Mouse (Mus musculus): ENCODE measurements around the gene Tars. TPM values are rescaled to one million over a fixed set of nuclear protein-coding genes. Genes with fewer than 3 reads are reported as not detected.

The Tars gene
- polyA plus RNA-seq, 1 experiment: 38.9 TPM

- Histone ChIP-seq H3K27ac (ENCODE audit: control insufficient read depth, insufficient read depth, low read depth, low read length, poor library complexity) (no peak overlapping the region), H3K4me3 (replicated peaks; ENCODE audit: control insufficient read depth, low read depth, low read length) (no peak overlapping the region), H3K4me1 (ENCODE audit: control insufficient read depth, insufficient read depth, low read length) (no peaks in the 10 kb centered on the region)
- TF ChIP-seq POLR2A (IDR thresholded peaks at IDR 0.05; ENCODE audit: borderline replicate concordance, control insufficient read depth, low read depth, low read length) (no peak), CTCF (IDR thresholded peaks at IDR 0.05; ENCODE audit: control insufficient read depth, insufficient read depth, low read length) (no peak)
- 56% methylated on average over 8 of the region's 8 CpGs for WGBS
Measured at GRCm38 (mm10) chr15:11380087-11380530, 19.4 kb downstream of the Tars start.

GRCm38 (mm10) chr15:11379431-11380086 lies 19.9 kb downstream of the Tars start:
- Histone ChIP-seq H3K4me3 (replicated peaks; ENCODE audit: control insufficient read depth, low read depth, low read length) (no peak overlapping the region), H3K4me1 (ENCODE audit: control insufficient read depth, insufficient read depth, low read length) (no peaks in the 10 kb centered on the region), H3K27ac (ENCODE audit: control insufficient read depth, insufficient read depth, low read depth, low read length, poor library complexity) (no peak overlapping the region)
- WGBS: 85% methylated on average over 8 of the region's 8 CpGs
- no peak for TF ChIP-seq CTCF (IDR thresholded peaks at IDR 0.05; ENCODE audit: control insufficient read depth, insufficient read depth, low read length)
- no peak for TF ChIP-seq POLR2A (IDR thresholded peaks at IDR 0.05; ENCODE audit: borderline replicate concordance, control insufficient read depth, low read depth, low read length)

DNA sequence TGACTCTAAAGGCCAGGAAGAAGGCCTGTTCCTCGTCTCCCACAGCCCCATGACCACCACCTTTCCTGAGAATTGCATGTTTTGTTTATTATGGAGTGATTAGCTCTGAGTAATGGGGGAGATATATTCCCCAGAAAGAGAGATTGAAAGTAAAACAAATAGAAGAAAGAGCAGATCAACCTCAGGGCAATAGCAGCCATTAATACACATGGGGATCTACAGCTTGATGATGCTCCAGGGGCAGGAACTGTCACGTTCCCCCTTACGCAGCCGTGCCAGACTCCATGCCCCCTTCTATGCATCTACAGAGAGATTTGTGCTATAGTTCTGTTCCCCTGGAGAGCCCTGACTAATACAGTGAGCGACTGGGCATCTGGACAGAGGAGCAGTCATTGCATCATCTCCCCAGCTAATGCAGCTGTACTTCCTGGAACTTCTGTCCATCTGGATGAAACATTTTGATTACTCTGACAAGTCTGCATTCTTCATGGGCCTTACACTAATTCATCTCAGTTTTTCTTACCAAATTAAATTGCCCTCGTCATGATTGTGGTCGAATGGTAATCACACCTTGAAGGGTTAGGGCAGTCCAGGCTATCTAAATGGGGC lies 28.9 kb downstream of the Tars start:
- Histone ChIP-seq H3K27ac (ENCODE audit: control insufficient read depth, insufficient read depth, low read depth, low read length, poor library complexity) (no peak overlapping the region), H3K4me1 (ENCODE audit: control insufficient read depth, insufficient read depth, low read length) (no peaks in the 10 kb centered on the region), H3K4me3 (replicated peaks; ENCODE audit: control insufficient read depth, low read depth, low read length) (no peak overlapping the region)
- TF ChIP-seq CTCF (IDR thresholded peaks at IDR 0.05; ENCODE audit: control insufficient read depth, insufficient read depth, low read length): no peak
- 72% methylated on average over 7 of the region's 7 CpGs for WGBS

- H3K4me3 ChIP-seq (replicated peaks; ENCODE audit: control insufficient read depth, low read depth, low read length): no peak overlapping the region
- WGBS: 29% methylated on average over 3 of the region's 3 CpGs
- TF ChIP-seq CTCF (IDR thresholded peaks at IDR 0.05; ENCODE audit: control insufficient read depth, insufficient read depth, low read length) (no peak), POLR2A (IDR thresholded peaks at IDR 0.05; ENCODE audit: borderline replicate concordance, control insufficient read depth, low read depth, low read length) (no peak)
- H3K4me1 ChIP-seq (ENCODE audit: control insufficient read depth, insufficient read depth, low read length): no peaks in the 10 kb centered on the region
- H3K27ac ChIP-seq (ENCODE audit: control insufficient read depth, insufficient read depth, low read depth, low read length, poor library complexity): no peak overlapping the region
Measured at GRCm38 (mm10) chr15:11369572-11369971, 29.9 kb downstream of the Tars start.

- H3K27ac ChIP-seq (ENCODE audit: control insufficient read depth, insufficient read depth, low read depth, low read length, poor library complexity): no peak overlapping the region
- TF ChIP-seq POLR2A (IDR thresholded peaks at IDR 0.05; ENCODE audit: borderline replicate concordance, control insufficient read depth, low read depth, low read length) (no peak), CTCF (IDR thresholded peaks at IDR 0.05; ENCODE audit: control insufficient read depth, insufficient read depth, low read length) (no peak)
- 88% methylated on average over 1 of the region's 1 CpGs for WGBS
Measured at GRCm38 (mm10) chr15:11364795-11365194, 34.7 kb downstream of the Tars start.

DNA sequence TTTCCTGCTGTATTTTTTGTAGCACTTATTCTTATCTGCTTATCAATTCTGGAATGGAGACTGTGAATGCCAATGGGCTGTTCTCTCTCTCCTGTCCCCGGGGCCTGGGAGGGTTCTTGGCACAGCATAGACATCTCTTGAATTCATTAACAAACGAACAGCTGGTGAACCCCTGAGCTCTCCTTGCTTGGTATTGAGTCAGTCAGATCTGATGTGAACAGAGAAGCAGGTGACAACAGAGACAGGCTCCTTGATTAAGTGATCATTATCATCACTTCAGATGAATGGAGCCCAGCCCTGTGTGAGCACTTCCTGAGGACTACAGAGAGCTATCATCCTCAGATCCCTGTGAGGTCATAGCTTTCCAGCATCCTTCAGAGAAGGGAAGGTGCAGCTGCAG lies 35.4 kb downstream of the Tars start:
- Histone ChIP-seq H3K4me1 (ENCODE audit: control insufficient read depth, insufficient read depth, low read length) (no peaks in the 10 kb centered on the region), H3K27ac (ENCODE audit: control insufficient read depth, insufficient read depth, low read depth, low read length, poor library complexity) (no peak overlapping the region), H3K4me3 (replicated peaks; ENCODE audit: control insufficient read depth, low read depth, low read length) (no peak overlapping the region)
- 64% methylated on average over 2 of the region's 2 CpGs for WGBS
- TF ChIP-seq POLR2A (IDR thresholded peaks at IDR 0.05; ENCODE audit: borderline replicate concordance, control insufficient read depth, low read depth, low read length): no peak
- no peak for TF ChIP-seq CTCF (IDR thresholded peaks at IDR 0.05; ENCODE audit: control insufficient read depth, insufficient read depth, low read length)

More at GRCm38 (mm10) chr15:11364795-11365194, 34.7 kb downstream of the Tars start:
- no peak overlapping the region for H3K4me3 ChIP-seq (replicated peaks; ENCODE audit: control insufficient read depth, low read depth, low read length)
- H3K4me1 ChIP-seq (ENCODE audit: control insufficient read depth, insufficient read depth, low read length): no peaks in the 10 kb centered on the region

- no peak overlapping the region for H3K4me3 ChIP-seq (replicated peaks; ENCODE audit: control insufficient read depth, low read depth, low read length)
- TF ChIP-seq CTCF (IDR thresholded peaks at IDR 0.05; ENCODE audit: control insufficient read depth, insufficient read depth, low read length): no peak
- H3K4me1 ChIP-seq (ENCODE audit: control insufficient read depth, insufficient read depth, low read length): no peaks in the 10 kb centered on the region
- no peak overlapping the region for H3K27ac ChIP-seq (ENCODE audit: control insufficient read depth, insufficient read depth, low read depth, low read length, poor library complexity)
- 81% methylated on average over 5 of the region's 5 CpGs for WGBS
Measured at GRCm38 (mm10) chr15:11361824-11362223, 37.6 kb downstream of the Tars start.

- TF ChIP-seq CTCF (IDR thresholded peaks at IDR 0.05; ENCODE audit: control insufficient read depth, insufficient read depth, low read length) (no peak), POLR2A (IDR thresholded peaks at IDR 0.05; ENCODE audit: borderline replicate concordance, control insufficient read depth, low read depth, low read length) (no peak)
- WGBS: 65% methylated on average over 1 of the region's 1 CpGs
- no peak overlapping the region for H3K27ac ChIP-seq (ENCODE audit: control insufficient read depth, insufficient read depth, low read depth, low read length, poor library complexity)
Measured at GRCm38 (mm10) chr15:11360888-11361287, 38.6 kb downstream of the Tars start.

More at GRCm38 (mm10) chr15:11360888-11361287, 38.6 kb downstream of the Tars start:
- H3K4me1 ChIP-seq (ENCODE audit: control insufficient read depth, insufficient read depth, low read length): no peaks in the 10 kb centered on the region
- H3K4me3 ChIP-seq (replicated peaks; ENCODE audit: control insufficient read depth, low read depth, low read length): no peak overlapping the region
